Mouse (Mus musculus): ENCODE measurements around the gene Dip2b.

Dip2b gene

GRCm38 (mm10) chr15:100182526-100183280, 144.2 kb downstream of the Dip2b start:
- no peak for DNase-seq

GRCm38 (mm10) chr15:100183510-100183909, 145.0 kb downstream of the Dip2b start:
- no peak for DNase-seq

- no peak for DNase-seq
Observed at GRCm38 (mm10) chr15:100184821-100185496, 146.5 kb downstream of the Dip2b start.

GRCm38 (mm10) chr15:100186234-100186633, 147.8 kb downstream of the Dip2b start:
- DNase-seq: no peak

GRCm38 (mm10) chr15:100186882-100187672, 148.6 kb downstream of the Dip2b start:
- DNase-seq: no peak

GRCm38 (mm10) chr15:100188542-100188941, 150.1 kb downstream of the Dip2b start:
- DNase-seq: no peak

GRCm38 (mm10) chr15:100188962-100189404, 150.5 kb downstream of the Dip2b start:
- no peak for DNase-seq

GRCm38 (mm10) chr15:100190083-100190482, 151.6 kb downstream of the Dip2b start:
- no peak for DNase-seq

GRCm38 (mm10) chr15:100198983-100199745, 160.7 kb downstream of the Dip2b start:
- DNase-seq: no peak

- peak; percentile 43 for DNase-seq
Observed at GRCm38 (mm10) chr15:100199790-100200189, 161.3 kb downstream of the Dip2b start.

- DNase-seq: no peak
Observed at GRCm38 (mm10) chr15:100201806-100202205, 163.3 kb downstream of the Dip2b start.

GRCm38 (mm10) chr15:100202431-100203015, 164.1 kb downstream of the Dip2b start:
- DNase-seq: no peak

GRCm38 (mm10) chr15:100204574-100204973, 166.1 kb downstream of the Dip2b start:
- no peak for DNase-seq

GRCm38 (mm10) chr15:100210013-100210412, 171.5 kb downstream of the Dip2b start:
- DNase-seq: no peak

- DNase-seq: no peak
Observed at GRCm38 (mm10) chr15:100213339-100213738, 174.9 kb downstream of the Dip2b start.

GRCm38 (mm10) chr15:100215092-100215491, 176.6 kb downstream of the Dip2b start:
- DNase-seq: no peak

GRCm38 (mm10) chr15:100216173-100216572, 177.7 kb downstream of the Dip2b start:
- no peak for DNase-seq

- no peak for DNase-seq
Observed at GRCm38 (mm10) chr15:100218018-100218417, 179.6 kb downstream of the Dip2b start.

- no peak for DNase-seq
Observed at GRCm38 (mm10) chr15:100219396-100219795, 180.9 kb downstream of the Dip2b start.

GRCm38 (mm10) chr15:100220916-100221315, 182.5 kb downstream of the Dip2b start:
- peak; percentile 34 for DNase-seq

- DNase-seq: no peak
Observed at GRCm38 (mm10) chr15:100225381-100225780, 186.9 kb downstream of the Dip2b start.

- no peak for DNase-seq
Observed at GRCm38 (mm10) chr15:100225891-100226290, 187.4 kb downstream of the Dip2b start.

Measured in lung, postnatal 14 days (tissue).